Mouse (Mus musculus) liver, adult (tissue): ENCODE data around the gene Lypd1.

Source experiments
- GATA4 ChIP-seq: IDR thresholded peaks from 2 replicates; pipeline ENCODE4 v1.6.1; 2014; ENCODE audit warnings: mild to moderate bottlenecking, low read length; ENCODE audit not compliant: insufficient replicate concordance

The Lypd1 gene

GRCm38 (mm10) chr1:125839746-125840392, 73.0 kb downstream of the Lypd1 start:
- no peak for TF ChIP-seq GATA4

- no peak for TF ChIP-seq GATA4
Measured at GRCm38 (mm10) chr1:125837507-125837906, 75.4 kb downstream of the Lypd1 start.

GRCm38 (mm10) chr1:125823611-125824010, 89.3 kb downstream of the Lypd1 start:
- TF ChIP-seq GATA4, result no peak

GRCm38 (mm10) chr1:125821101-125821500, 91.8 kb downstream of the Lypd1 start:
- TF ChIP-seq GATA4, result no peak
